Mouse (Mus musculus) kidney, adult 9 months (tissue): ENCODE measurements around the gene Birc5.

ENCODE experiments used
- DNase-seq: peaks from one replicate; pipeline ENCODE4 v3.0.0; 2022

Gene Birc5

DNA sequence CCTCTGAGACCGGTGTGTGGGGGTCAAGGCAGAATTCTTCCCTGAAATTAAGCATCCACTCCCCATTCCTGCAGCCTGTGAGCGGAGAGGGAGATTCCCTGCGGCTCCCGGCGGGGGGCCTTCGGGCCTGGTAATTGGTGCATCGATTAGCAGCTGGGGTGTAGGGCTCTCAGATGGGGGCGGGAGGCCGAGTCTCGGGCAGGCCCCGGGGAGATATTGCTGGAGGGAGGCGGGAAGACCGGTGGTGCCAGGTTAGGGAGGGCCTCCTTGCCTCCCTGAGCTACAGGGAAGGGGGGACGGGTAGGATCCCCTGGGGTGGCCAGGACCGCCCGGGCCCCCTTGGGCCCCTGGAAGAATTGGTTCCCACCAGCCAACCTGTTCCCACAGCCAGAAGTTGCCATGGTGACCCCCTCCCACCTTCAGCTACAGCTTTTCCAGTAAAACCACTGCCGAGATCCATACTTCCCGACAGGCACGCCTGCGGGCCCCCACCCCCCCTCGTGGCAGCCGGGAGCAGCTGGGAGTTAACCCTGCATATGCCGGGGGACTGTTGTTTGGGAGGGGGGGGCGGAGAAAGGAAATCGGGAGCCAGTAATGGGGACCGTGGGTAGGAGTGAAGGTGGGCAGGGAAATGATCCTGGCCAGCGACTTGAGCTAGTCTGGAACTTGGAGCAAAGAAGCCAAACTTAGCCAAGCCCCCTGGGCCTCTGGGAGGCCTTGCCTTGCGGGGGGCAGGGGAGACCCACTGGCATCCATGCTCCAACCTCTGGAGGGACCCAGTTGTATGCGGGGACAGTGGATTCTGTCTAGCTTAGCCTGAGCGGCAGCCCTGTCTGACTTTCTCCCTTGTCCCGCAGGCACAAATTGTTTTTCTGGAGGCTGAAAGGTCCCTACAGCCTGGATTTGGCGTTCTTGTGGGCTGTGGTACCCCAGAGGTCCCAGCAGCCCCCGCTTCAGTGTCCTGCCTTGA lies 40.1 kb downstream of the Birc5 start:
- DNase-seq: no peak

GRCm38 (mm10) chr11:117889887-117890340 lies 40.9 kb downstream of the Birc5 start:
- no peak for DNase-seq

- DNase-seq: peak; percentile 44
These were observed 41.6 kb downstream of the Birc5 start for GRCm38 (mm10) chr11:117890519-117891282.

- no peak for DNase-seq
These were observed 42.6 kb downstream of the Birc5 start for GRCm38 (mm10) chr11:117891581-117892175.

DNA sequence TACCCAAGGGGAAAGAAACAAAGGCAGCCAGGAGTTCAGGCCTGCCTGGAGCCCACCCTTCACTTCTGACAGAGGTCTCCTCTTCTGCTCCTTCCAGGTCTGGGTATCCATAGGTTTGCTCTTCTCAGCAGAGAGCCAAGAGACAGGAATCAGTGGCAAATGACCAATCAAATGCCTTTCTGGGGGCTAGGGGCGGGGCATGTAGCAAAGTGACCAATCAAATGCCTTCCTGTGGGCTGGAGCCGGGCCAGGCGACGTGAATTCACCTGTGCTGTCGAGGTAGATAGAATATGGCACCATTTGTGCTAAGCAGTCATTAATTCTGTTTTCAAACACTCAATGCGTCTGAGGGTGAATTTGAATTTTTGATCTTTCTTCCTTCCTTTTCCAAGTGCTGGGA lies 43.1 kb downstream of the Birc5 start:
- no peak for DNase-seq

- DNase-seq: no peak
These were observed 45.6 kb downstream of the Birc5 start for GRCm38 (mm10) chr11:117894676-117895075.

DNA sequence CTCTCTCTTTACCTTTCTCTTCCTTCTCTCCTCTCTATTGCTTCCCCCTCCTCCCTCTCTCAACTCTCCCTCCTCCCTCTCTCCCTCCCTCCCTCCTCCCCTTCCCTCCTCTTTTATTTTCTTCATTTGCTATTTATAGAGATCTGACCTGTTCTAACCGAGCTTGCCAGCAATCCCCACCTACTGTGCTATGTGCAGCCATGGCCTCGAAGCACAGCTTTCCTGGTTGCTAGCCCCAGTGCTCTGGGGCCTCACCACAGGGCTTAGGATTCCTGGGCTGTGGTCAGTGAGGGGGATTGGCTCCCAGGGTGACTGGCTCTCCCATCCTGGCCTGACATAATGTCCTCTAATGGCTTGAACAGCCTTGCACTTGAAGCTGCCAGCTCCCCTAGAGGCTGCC lies 47.5 kb downstream of the Birc5 start:
- DNase-seq: no peak

- DNase-seq: no peak
These were observed 53.2 kb downstream of the Birc5 start for GRCm38 (mm10) chr11:117902282-117902681.

GRCm38 (mm10) chr11:117904442-117904841 lies 55.4 kb downstream of the Birc5 start:
- no peak for DNase-seq
